Mouse (Mus musculus): ENCODE results near the gene Gm15093. TPM values are rescaled to one million over a fixed set of nuclear protein-coding genes. Genes with fewer than 3 reads are reported as not detected.

Gm15093 gene
- not detected for total RNA-seq (2023)

DNA sequence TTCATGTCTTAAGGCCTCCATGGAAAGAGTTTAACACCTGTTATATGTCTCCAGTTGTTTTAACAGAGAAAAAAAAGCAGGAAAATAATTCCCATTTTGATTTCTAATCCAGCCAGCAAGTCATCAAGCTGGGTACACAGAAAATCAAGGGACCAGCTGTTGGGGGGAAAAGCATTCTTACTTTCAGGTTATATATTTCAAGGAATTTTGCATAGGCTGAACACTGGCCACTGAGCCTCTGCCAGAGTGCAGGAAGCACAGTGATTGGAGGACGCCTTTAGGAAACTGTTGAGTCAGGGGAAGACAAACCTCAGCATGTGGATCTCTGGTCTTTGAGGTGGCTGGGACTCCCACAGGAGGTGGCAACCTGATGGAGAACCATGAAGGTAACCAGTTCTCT lies at the start of gene Gm15093:
Gene Gm15093, plus strand, starts transcription at position 301 of the 400 bp plus-strand sequence.

Other genes starting within 250 kb of the Gm15093 start
- not detected for gene Ott, start 198.1 kb upstream of the Gm15093 start, total RNA-seq (2023)
- gene Gm15085, start 175.2 kb downstream of the Gm15093 start, total RNA-seq (2023) = not detected